In genomic region chr13:43183248-43184055, GRCm38 (mm10) we compare ENCODE assay signal across 8 mouse cellular contexts. TPM values are rescaled to one million over a fixed set of nuclear protein-coding genes. Genes with fewer than 3 reads are reported as not detected.
DNase-seq lines count a peak whose midpoint lies in the region; ATAC-seq lines count a peak whose summit lies in the region.

No protein-coding gene starts in this region.

- peak overlapping the region; percentile 60 for H3K4me2 ChIP-seq in heart, embryonic 16.5 days (ENCODE audit: low read depth, low read length)
- peak overlapping the region; percentile 41 for H3K4me2 ChIP-seq in hindbrain, embryonic 12.5 days (replicated peaks)
- peak overlapping the region; percentile 55 for H3K4me2 ChIP-seq in midbrain, embryonic 14.5 days (ENCODE audit: low read length)

- no peak overlapping the region for H3K27ac ChIP-seq in heart, embryonic 16.5 days (ENCODE audit: low read length)
- no peak overlapping the region for H3K27ac ChIP-seq in hindbrain, embryonic 12.5 days
- H3K27ac ChIP-seq in midbrain, embryonic 14.5 days (replicated peaks; ENCODE audit: low read depth, low read length), result no peak overlapping the region

- no peaks in the 10 kb centered on the region for H3K9me3 ChIP-seq in heart, embryonic 16.5 days (replicated peaks; ENCODE audit: control insufficient read depth, low read length)
- H3K9me3 ChIP-seq in hindbrain, embryonic 12.5 days (replicated peaks), result no peaks in the 10 kb centered on the region
- no peaks in the 10 kb centered on the region for H3K9me3 ChIP-seq in midbrain, embryonic 14.5 days (ENCODE audit: control insufficient read depth, low read length)

- DNase-seq in heart, adult 18-20 months, result no peak
- peak; percentile 97 for DNase-seq in R1 (ENCODE audit: low read depth, low spot score)
- peak; percentile 23 for DNase-seq in midbrain, embryonic 14.5 days
- no peak for DNase-seq in layer of hippocampus, adult 11-12 months (ENCODE audit: low spot score)
- no peak for DNase-seq in spleen, postnatal 36 days (ENCODE audit: low spot score in 2 of 2)
- no peak for DNase-seq in layer of hippocampus, adult 9-10 months (ENCODE audit: low spot score)

- no peak for ATAC-seq in heart, embryonic 16.5 days (replicated peaks; ENCODE audit: extremely low read depth, insufficient read depth, low FRiP score)
- peak; percentile 52 for ATAC-seq in hindbrain, embryonic 12.5 days (ENCODE audit: low FRiP score)
- peak; percentile 14; the same call in 1 of the 2 replicates for ATAC-seq in midbrain, embryonic 14.5 days (ENCODE audit: low FRiP score, low TSS enrichment)

- H3K4me1 ChIP-seq in heart, embryonic 16.5 days (ENCODE audit: control insufficient read depth, insufficient read depth, low read length), result no peaks in the 10 kb centered on the region
- H3K4me1 ChIP-seq in hindbrain, embryonic 12.5 days, result no peaks in the 10 kb centered on the region; the same call in 1 of the 2 replicates
- H3K4me1 ChIP-seq in midbrain, embryonic 14.5 days (ENCODE audit: control insufficient read depth, insufficient read depth, low read length), result 0 out of 2 replicates have a peak, but pooled peaks cover 5% of the 10 kb centered on the region

- peak overlapping the region; percentile 45 for H3K4me3 ChIP-seq in heart, embryonic 16.5 days (ENCODE audit: low read length)
- H3K4me3 ChIP-seq in hindbrain, embryonic 12.5 days, result no peak overlapping the region
- H3K4me3 ChIP-seq in midbrain, embryonic 14.5 days (replicated peaks; ENCODE audit: low read depth, low read length), result 0 out of 2 replicates have a peak overlapping the region, but pooled peaks have one; percentile 16

- WGBS in heart, embryonic 16.5 days, result 51% methylated on average over 8 of the region's 8 CpGs
- 60% methylated on average over 8 of the region's 8 CpGs for WGBS in hindbrain, embryonic 12.5 days
- WGBS in midbrain, embryonic 14.5 days, result 49% methylated on average over 8 of the region's 8 CpGs

- H3K9ac ChIP-seq in heart, embryonic 16.5 days (ENCODE audit: low read length), result peak overlapping the region; percentile 64
- no peak overlapping the region for H3K9ac ChIP-seq in hindbrain, embryonic 12.5 days
- H3K9ac ChIP-seq in midbrain, embryonic 14.5 days (replicated peaks; ENCODE audit: low read length), result no peak overlapping the region

- no peaks in the 10 kb centered on the region for H3K36me3 ChIP-seq in heart, embryonic 16.5 days (ENCODE audit: control insufficient read depth, insufficient read depth)
- no peaks in the 10 kb centered on the region for H3K36me3 ChIP-seq in hindbrain, embryonic 12.5 days
- H3K36me3 ChIP-seq in midbrain, embryonic 14.5 days (ENCODE audit: control insufficient read depth, insufficient read depth, low read length), result no peaks in the 10 kb centered on the region

- 0 out of 2 replicates have a peak, but pooled peaks cover 5% of the 10 kb centered on the region for H3K27me3 ChIP-seq in heart, embryonic 16.5 days (ENCODE audit: control insufficient read depth, insufficient read depth, low read length)
- H3K27me3 ChIP-seq in hindbrain, embryonic 12.5 days, result 0 out of 2 replicates have a peak, but pooled peaks cover 4% of the 10 kb centered on the region
- no peaks in the 10 kb centered on the region for H3K27me3 ChIP-seq in midbrain, embryonic 14.5 days (ENCODE audit: control insufficient read depth, insufficient read depth, low read length)

RNA-seq across cellular contexts. Expression of gene Tbc1d7, which starts 12.2 kb away (rescaled TPM):
- 57.7 and 57.8 TPM in 2 replicates for polyA plus RNA-seq in heart, embryonic 16.5 days (2015; fragmentation: Nextera tagmentation; extraction: Ambion mirVana)
- 10 to 100 TPM; 26.7 to 34.9 TPM for total RNA-seq in heart, adult 18-20 months (2021)
- polyA plus RNA-seq in hindbrain, embryonic 12.5 days (2016; fragmentation: Nextera tagmentation; extraction: Ambion mirVana), result 73.2 and 74.9 TPM in 2 replicates
- 101 and 104 TPM in 2 replicates for polyA plus RNA-seq in midbrain, embryonic 14.5 days (2014; fragmentation: Nextera tagmentation; extraction: Ambion mirVana)

Comparison
In these comparisons a context has a peak if more than half of its experiments do, and no peak if none do; other contexts are left out.
1. DNase-seq: peak in R1 (single experiment) and midbrain, embryonic 14.5 days (single experiment); none in heart, adult 18-20 months (0 of 2), layer of hippocampus, adult 11-12 months (single experiment), spleen, postnatal 36 days (0 of 2) and layer of hippocampus, adult 9-10 months (single experiment).
2. Peak in every context shown above with its lines, with median percentiles within 50 percentile points of each other: H3K4me2 ChIP-seq.